ENCODE assay signal across 26 mouse cellular contexts in the genomic region with DNA sequence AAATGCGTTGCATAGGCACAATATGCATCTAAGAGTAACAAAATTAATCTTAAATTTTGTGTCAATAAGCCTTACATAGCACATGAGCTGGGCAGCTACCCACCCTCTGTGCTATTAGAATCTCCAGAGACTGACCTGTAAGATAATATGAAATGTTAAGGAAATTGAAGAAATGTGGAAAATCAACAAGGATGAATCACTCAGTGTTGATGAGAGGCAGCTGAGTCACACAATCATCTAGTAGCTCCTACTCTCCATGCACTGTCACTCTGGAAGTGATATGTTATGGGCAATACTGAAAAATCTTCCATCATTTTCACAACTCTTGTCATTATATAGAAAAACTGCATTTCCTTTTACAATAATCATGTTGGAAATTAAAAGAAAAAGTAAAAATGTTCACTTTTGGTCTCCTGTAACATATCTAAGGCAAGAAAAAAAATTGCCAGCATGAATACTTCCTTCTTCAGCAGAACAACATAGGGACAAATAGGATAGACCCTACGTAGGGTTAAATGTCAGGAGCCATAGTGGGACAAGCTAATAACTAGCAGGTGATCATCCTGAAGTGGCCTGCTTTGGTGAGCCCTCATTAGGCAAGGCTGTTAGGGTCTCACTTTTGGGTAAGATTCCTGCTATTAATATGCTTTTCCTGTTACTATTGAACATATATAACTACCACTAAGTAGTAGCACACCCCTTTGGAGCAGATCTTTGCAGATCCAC. TPM values are rescaled to one million over a fixed set of nuclear protein-coding genes. Genes with fewer than 3 reads are reported as not detected.
"Had no signal": no experiment of that assay in that cellular context is flagged by ENCODE, and none has a peak within 500 bp of the region (broad histone marks: within the 10 kb centered on the region; RNA-seq: fewer than 3 reads in every experiment).

No protein-coding gene starts in this region.

- H3K9me3 ChIP-seq: limb, embryonic 10.5 days; limb, embryonic 13.5 days; liver, embryonic 12.5 days; liver, embryonic 15.5 days; lung, embryonic 15.5 days had no signal

- H3K36me3 ChIP-seq: limb, embryonic 10.5 days; limb, embryonic 13.5 days; liver, embryonic 12.5 days; liver, embryonic 15.5 days; lung, embryonic 15.5 days had no signal

- DNase-seq: kidney, adult 9 months; kidney, postnatal 14 days; kidney, postnatal 4 days; liver; lung, adult 18-20 months; lung, postnatal 14 days; lung, postnatal 4 days; midbrain, embryonic 14.5 days; thymus, postnatal 25 days had no signal

- H3K9ac ChIP-seq: limb, embryonic 13.5 days; liver, embryonic 12.5 days; liver, embryonic 15.5 days; lung, embryonic 15.5 days had no signal

- H3K4me1 ChIP-seq: limb, embryonic 13.5 days; liver, embryonic 12.5 days; liver, embryonic 15.5 days; lung, embryonic 15.5 days had no signal

- ATAC-seq: liver, embryonic 12.5 days had no signal

- H3K27me3 ChIP-seq: limb, embryonic 13.5 days; liver, embryonic 12.5 days; liver, embryonic 15.5 days; lung, embryonic 15.5 days had no signal

- H3K4me2 ChIP-seq: limb, embryonic 13.5 days; liver, embryonic 12.5 days; liver, embryonic 15.5 days; lung, embryonic 15.5 days; midbrain, embryonic 11.5 days had no signal

- H3K27ac ChIP-seq: limb, embryonic 10.5 days; limb, embryonic 13.5 days; liver, embryonic 12.5 days; liver, embryonic 15.5 days; lung, embryonic 15.5 days; stomach, postnatal 0 days had no signal

- H3K4me3 ChIP-seq: limb, embryonic 10.5 days; limb, embryonic 13.5 days; liver, embryonic 12.5 days; liver, embryonic 15.5 days; lung, embryonic 15.5 days had no signal

RNA-seq across cellular contexts. Expression of gene Ifi203, which starts 12.8 kb away (rescaled TPM):
- polyA plus RNA-seq: limb, embryonic 10.5 days; midbrain, embryonic 11.5 days had no signal

RNA-seq across cellular contexts. Expression of gene Ifi202b, which starts 27.3 kb away (rescaled TPM):
- total RNA-seq: layer of hippocampus, adult 18-20 months; layer of hippocampus, postnatal 14 days; left cerebral cortex, adult 8-10 months; left cerebral cortex, postnatal 14 days; megakaryocyte progenitor cell, adult 5-6 weeks; megakaryocyte-erythroid progenitor cell, adult 5-6 weeks had no signal
- polyA plus RNA-seq: kidney, embryonic 16.5 days; limb, embryonic 10.5 days; liver, embryonic 12.5 days; liver, embryonic 15.5 days; lung, embryonic 15.5 days; midbrain, embryonic 11.5 days; midbrain, embryonic 14.5 days; neural tube, embryonic 11.5 days; neural tube, embryonic 14.5 days; spleen, adult 2 months had no signal

RNA-seq across cellular contexts. Expression of gene Ifi211, which starts 42.4 kb away (rescaled TPM):
- total RNA-seq: layer of hippocampus, adult 18-20 months; layer of hippocampus, postnatal 14 days; left cerebral cortex, postnatal 14 days had no signal
- polyA plus RNA-seq: limb, embryonic 10.5 days; neural tube, embryonic 14.5 days had no signal
